ENCODE assay signal across 16 mouse cellular contexts in the genomic region with DNA sequence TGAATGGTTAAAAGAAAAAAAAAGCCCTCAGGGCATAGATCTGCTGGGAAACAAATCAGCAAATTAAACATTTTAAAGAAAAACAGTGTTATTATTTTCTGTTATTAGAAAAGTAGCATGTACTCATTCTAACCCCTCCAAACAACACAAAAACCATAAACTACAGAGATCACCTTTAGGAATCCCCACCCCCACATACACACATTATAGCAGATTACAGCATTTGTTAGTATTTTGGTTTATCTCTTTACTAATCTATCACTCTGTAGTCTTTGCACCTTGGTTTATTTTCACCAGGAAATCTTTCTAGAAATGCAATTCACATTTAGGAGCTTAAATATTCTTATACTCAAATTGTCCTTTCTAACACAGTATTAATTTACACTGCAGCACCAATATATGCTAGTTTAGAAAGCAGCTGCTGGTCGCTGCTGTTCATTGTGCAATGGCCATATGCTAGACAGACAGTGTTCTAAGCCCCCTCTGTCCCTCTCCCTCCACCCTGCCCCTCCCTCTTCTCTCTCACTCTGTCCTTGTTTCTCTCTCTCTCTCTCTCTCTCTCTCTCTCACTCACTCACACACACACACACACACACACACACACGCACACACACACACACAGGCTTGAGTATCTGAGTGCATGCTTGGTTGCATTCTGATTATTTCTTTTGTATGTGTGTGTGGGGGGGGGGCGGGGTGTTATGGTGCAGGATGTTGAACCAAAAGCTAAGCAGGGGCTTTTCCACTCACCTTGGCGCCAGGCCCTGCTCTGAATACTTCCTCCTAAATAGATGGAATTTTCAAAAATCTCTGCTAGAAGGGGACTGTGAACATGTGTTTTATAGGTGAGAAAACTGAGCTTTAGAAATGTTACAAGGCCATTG.
DNase-seq lines count a peak whose midpoint lies in the region; ATAC-seq and TF ChIP-seq lines count a peak whose summit lies in the region.
"Had no signal": no experiment of that assay in that cellular context is flagged by ENCODE, and none has a peak within 500 bp of the region (broad histone marks: within the 10 kb centered on the region; RNA-seq: fewer than 3 reads in every experiment).

No protein-coding gene starts in this region.

- no peaks in the 10 kb centered on the region for H3K27me3 ChIP-seq in forebrain, embryonic 11.5 days (ENCODE audit: control insufficient read depth, insufficient read depth, low read length)
- H3K27me3 ChIP-seq in forebrain, embryonic 10.5 days (ENCODE audit: poor library complexity, severe bottlenecking) = peaks cover 18% of the 10 kb centered on the region
- H3K27me3 ChIP-seq in forebrain, embryonic 13.5 days = no peaks in the 10 kb centered on the region
- H3K27me3 ChIP-seq in hindbrain, embryonic 15.5 days = no peaks in the 10 kb centered on the region
- H3K27me3 ChIP-seq in midbrain, postnatal 0 days (ENCODE audit: insufficient read depth, low read length) = no peaks in the 10 kb centered on the region
- no peaks in the 10 kb centered on the region for H3K27me3 ChIP-seq in lung, postnatal 0 days (replicated peaks; ENCODE audit: insufficient read depth, low read length)
- H3K27me3 ChIP-seq: embryonic facial prominence, embryonic 15.5 days; heart, embryonic 15.5 days; kidney, embryonic 15.5 days had no signal

- H3K9me3 ChIP-seq in forebrain, embryonic 11.5 days (ENCODE audit: control insufficient read depth, low read length) = no peaks in the 10 kb centered on the region
- no peaks in the 10 kb centered on the region for H3K9me3 ChIP-seq in forebrain, embryonic 10.5 days
- no peaks in the 10 kb centered on the region for H3K9me3 ChIP-seq in forebrain, embryonic 13.5 days (replicated peaks)
- no peaks in the 10 kb centered on the region for H3K9me3 ChIP-seq in hindbrain, embryonic 15.5 days
- H3K9me3 ChIP-seq in midbrain, postnatal 0 days (ENCODE audit: low read length) = no peaks in the 10 kb centered on the region
- H3K9me3 ChIP-seq in lung, postnatal 0 days (ENCODE audit: low read length) = no peaks in the 10 kb centered on the region
- H3K9me3 ChIP-seq: embryonic facial prominence, embryonic 15.5 days; heart, embryonic 15.5 days; kidney, embryonic 15.5 days had no signal

- H3K4me3 ChIP-seq in forebrain, embryonic 11.5 days (ENCODE audit: low read depth, low read length) = no peak overlapping the region
- no peak overlapping the region for H3K4me3 ChIP-seq in forebrain, embryonic 10.5 days
- no peak overlapping the region for H3K4me3 ChIP-seq in forebrain, embryonic 13.5 days
- H3K4me3 ChIP-seq in hindbrain, embryonic 15.5 days = no peak overlapping the region
- H3K4me3 ChIP-seq in midbrain, postnatal 0 days (ENCODE audit: low read depth, low read length) = no peak overlapping the region
- H3K4me3 ChIP-seq in lung, postnatal 0 days (ENCODE audit: low read depth, low read length) = no peak overlapping the region
- H3K4me3 ChIP-seq: embryonic facial prominence, embryonic 15.5 days; heart, embryonic 15.5 days; kidney, embryonic 15.5 days had no signal

- peak; percentile 83 for ATAC-seq in forebrain, embryonic 11.5 days (replicated peaks; ENCODE audit: low FRiP score)
- ATAC-seq in forebrain, embryonic 13.5 days = peak; percentile 91
- ATAC-seq in hindbrain, embryonic 15.5 days (ENCODE audit: low FRiP score, low read depth) = peak; percentile 77
- no peak for ATAC-seq in midbrain, postnatal 0 days (ENCODE audit: low FRiP score)
- no peak for ATAC-seq in lung, postnatal 0 days
- ATAC-seq: inflammation-experienced regulatory T-cells, adult 6 months had no signal

- no peak overlapping the region for H3K4me2 ChIP-seq in forebrain, embryonic 11.5 days (ENCODE audit: low read depth, low read length, severe bottlenecking)
- H3K4me2 ChIP-seq in forebrain, embryonic 13.5 days = no peak overlapping the region
- H3K4me2 ChIP-seq in hindbrain, embryonic 15.5 days = no peak overlapping the region
- no peak overlapping the region for H3K4me2 ChIP-seq in midbrain, postnatal 0 days (ENCODE audit: low read depth, low read length, poor library complexity, severe bottlenecking)
- H3K4me2 ChIP-seq in lung, postnatal 0 days (replicated peaks; ENCODE audit: low read depth, low read length) = no peak overlapping the region
- H3K4me2 ChIP-seq: embryonic facial prominence, embryonic 15.5 days; heart, embryonic 15.5 days; kidney, embryonic 15.5 days had no signal

- no peak for TF ChIP-seq CTCF in midbrain, postnatal 0 days (IDR thresholded peaks at IDR 0.05)
- no peak for TF ChIP-seq CTCF in lung, postnatal 0 days (IDR thresholded peaks at IDR 0.05)

- no peaks in the 10 kb centered on the region for H3K36me3 ChIP-seq in forebrain, embryonic 11.5 days (ENCODE audit: control insufficient read depth, insufficient read depth, low read length)
- H3K36me3 ChIP-seq in forebrain, embryonic 10.5 days (replicated peaks) = no peaks in the 10 kb centered on the region
- no peaks in the 10 kb centered on the region for H3K36me3 ChIP-seq in forebrain, embryonic 13.5 days (ENCODE audit: poor library complexity, severe bottlenecking)
- no peaks in the 10 kb centered on the region for H3K36me3 ChIP-seq in hindbrain, embryonic 15.5 days
- no peaks in the 10 kb centered on the region for H3K36me3 ChIP-seq in midbrain, postnatal 0 days (ENCODE audit: insufficient read depth, low read length)
- H3K36me3 ChIP-seq in lung, postnatal 0 days (ENCODE audit: insufficient read depth, low read length) = no peaks in the 10 kb centered on the region
- H3K36me3 ChIP-seq: embryonic facial prominence, embryonic 15.5 days; heart, embryonic 15.5 days; kidney, embryonic 15.5 days had no signal

- no peak for TF ChIP-seq EP300 in lung, postnatal 0 days (IDR thresholded peaks at IDR 0.05)

- H3K27ac ChIP-seq in forebrain, embryonic 11.5 days (ENCODE audit: low read depth, low read length) = no peak overlapping the region
- H3K27ac ChIP-seq in forebrain, embryonic 10.5 days = no peak overlapping the region
- peak overlapping the region; percentile 57; the same call in 1 of the 2 replicates for H3K27ac ChIP-seq in forebrain, embryonic 13.5 days
- peak overlapping the region; percentile 42; the same call in 1 of the 2 replicates for H3K27ac ChIP-seq in hindbrain, embryonic 15.5 days (replicated peaks)
- H3K27ac ChIP-seq in midbrain, postnatal 0 days (ENCODE audit: low read depth, low read length) = no peak overlapping the region
- no peak overlapping the region for H3K27ac ChIP-seq in lung, postnatal 0 days (ENCODE audit: low read length)
- H3K27ac ChIP-seq: embryonic facial prominence, embryonic 15.5 days; heart, embryonic 15.5 days; kidney, embryonic 15.5 days; liver, embryonic 14.5 days had no signal

- no peaks in the 10 kb centered on the region for H3K4me1 ChIP-seq in forebrain, embryonic 11.5 days (replicated peaks; ENCODE audit: control insufficient read depth, insufficient read depth, low read length)
- H3K4me1 ChIP-seq in forebrain, embryonic 10.5 days = no peaks in the 10 kb centered on the region
- no peaks in the 10 kb centered on the region for H3K4me1 ChIP-seq in forebrain, embryonic 13.5 days
- H3K4me1 ChIP-seq in hindbrain, embryonic 15.5 days (replicated peaks) = 0 out of 2 replicates have a peak, but pooled peaks cover 4% of the 10 kb centered on the region
- no peaks in the 10 kb centered on the region for H3K4me1 ChIP-seq in midbrain, postnatal 0 days (ENCODE audit: insufficient read depth, low read length)
- no peaks in the 10 kb centered on the region for H3K4me1 ChIP-seq in lung, postnatal 0 days (ENCODE audit: insufficient read depth, low read depth, low read length)
- H3K4me1 ChIP-seq: embryonic facial prominence, embryonic 15.5 days; heart, embryonic 15.5 days; kidney, embryonic 15.5 days had no signal

- DNase-seq in forebrain, embryonic 11.5 days (ENCODE audit: low spot score) = peak; percentile 38
- no peak for DNase-seq in forebrain, embryonic 10.5 days (ENCODE audit: extremely low spot score, low spot score)
- peak; percentile 17 for DNase-seq in midbrain, postnatal 0 days (ENCODE audit: low spot score)
- DNase-seq in lung, postnatal 0 days (ENCODE audit: low spot score) = no peak
- no peak for DNase-seq in ovary, postnatal 10 days (ENCODE audit: low spot score)
- DNase-seq in gastrocnemius, adult 8-10 months (ENCODE audit: low spot score in 2 of 2) = no peak
- DNase-seq: adrenal gland, adult 8-10 months; cerebellum, postnatal 14 days; thymus, postnatal 14 days had no signal

- WGBS in forebrain, embryonic 11.5 days = 59% methylated on average over 4 of the region's 4 CpGs
- 67% methylated on average over 4 of the region's 4 CpGs for WGBS in forebrain, embryonic 10.5 days
- 43% methylated on average over 4 of the region's 4 CpGs for WGBS in forebrain, embryonic 13.5 days
- 46% methylated on average over 4 of the region's 4 CpGs for WGBS in hindbrain, embryonic 15.5 days
- WGBS in midbrain, postnatal 0 days = 49% methylated on average over 4 of the region's 4 CpGs
- 68% methylated on average over 4 of the region's 4 CpGs for WGBS in lung, postnatal 0 days

- H3K9ac ChIP-seq in forebrain, embryonic 11.5 days (ENCODE audit: low read length) = no peak overlapping the region
- H3K9ac ChIP-seq in forebrain, embryonic 13.5 days = no peak overlapping the region
- H3K9ac ChIP-seq in hindbrain, embryonic 15.5 days = no peak overlapping the region
- H3K9ac ChIP-seq in midbrain, postnatal 0 days (replicated peaks; ENCODE audit: low read length, poor library complexity, severe bottlenecking) = no peak overlapping the region
- no peak overlapping the region for H3K9ac ChIP-seq in lung, postnatal 0 days (replicated peaks; ENCODE audit: low read depth)
- H3K9ac ChIP-seq: embryonic facial prominence, embryonic 15.5 days; heart, embryonic 15.5 days; kidney, embryonic 15.5 days; liver, embryonic 14.5 days had no signal

Comparison
In these comparisons a context has a peak if more than half of its experiments do, and no peak if none do; other contexts are left out.
1. DNase-seq: peak in forebrain, embryonic 11.5 days (single experiment) and midbrain, postnatal 0 days (single experiment); none in forebrain, embryonic 10.5 days (single experiment), lung, postnatal 0 days (single experiment), ovary, postnatal 10 days (single experiment) and gastrocnemius, adult 8-10 months (0 of 2).
2. H3K27ac ChIP-seq: peak in forebrain, embryonic 13.5 days (single experiment) and hindbrain, embryonic 15.5 days (single experiment); none in forebrain, embryonic 11.5 days (single experiment), forebrain, embryonic 10.5 days (single experiment), midbrain, postnatal 0 days (single experiment) and lung, postnatal 0 days (single experiment).
3. ATAC-seq: peak in forebrain, embryonic 11.5 days (single experiment), forebrain, embryonic 13.5 days (single experiment) and hindbrain, embryonic 15.5 days (single experiment); none in midbrain, postnatal 0 days (single experiment) and lung, postnatal 0 days (single experiment).